Mouse (Mus musculus) heart, adult 2 months (tissue): Measurements from ENCODE around the gene Cd101. TPM values are rescaled to one million over a fixed set of nuclear protein-coding genes. Genes with fewer than 3 reads are reported as not detected.

Experiments
- DNase-seq, 2 experiments: peaks; one replicate each; pipeline ENCODE4 v3.0.0; 2021
- H3K27ac ChIP-seq: fragments of 200-600 bp; 2 replicates; pipeline ENCODE4 v1.8.1; 2022
- H3K27me3 ChIP-seq: fragments of 200-500 bp; 2 replicates; pipeline ENCODE4 v1.6.1; 2012; ENCODE audit warnings: mild to moderate bottlenecking, low read length, inconsistent platforms, mixed read lengths; ENCODE audit not compliant: control insufficient read depth, insufficient read depth
- H3K36me3 ChIP-seq: fragments of 200-500 bp; 2 replicates; pipeline ENCODE4 v1.6.1; 2012; ENCODE audit warnings: low read length, inconsistent platforms; ENCODE audit not compliant: control insufficient read depth, insufficient read depth
- H3K4me1 ChIP-seq: fragments of 200-500 bp; 2 replicates; pipeline ENCODE4 v1.6.1; 2011; ENCODE audit warnings: low read length; ENCODE audit not compliant: control insufficient read depth, insufficient read depth
- H3K4me3 ChIP-seq: fragments of 200-600 bp; 2 replicates; pipeline ENCODE4 v1.8.1; 2022
- H3K79me2 ChIP-seq: fragments of 200-500 bp; replicated peaks from 2 replicates; pipeline ENCODE4 v1.6.1; 2012; ENCODE audit warnings: mild to moderate bottlenecking, inconsistent platforms, low read length, moderate library complexity, mixed read lengths; ENCODE audit not compliant: control insufficient read depth, insufficient read depth
- H3K9ac ChIP-seq: fragments of 200-500 bp; 2 replicates; pipeline ENCODE4 v1.6.1; 2012; ENCODE audit warnings: low read depth, mild to moderate bottlenecking, control low read depth, inconsistent platforms, low read length, mixed read lengths
- CTCF ChIP-seq: fragments of 200-600 bp; IDR thresholded peaks from 2 replicates; pipeline ENCODE4 v1.8.1; 2022; ENCODE audit warnings: antibody characterized with exemption, mild to moderate bottlenecking, moderate library complexity
- EP300 ChIP-seq: fragments of 200-500 bp; IDR thresholded peaks from 2 replicates; pipeline ENCODE4 v1.6.1; 2011; ENCODE audit warnings: low read depth, low read length, control low read depth; ENCODE audit not compliant: insufficient read depth
- POLR2A ChIP-seq: fragments of 200-500 bp; IDR thresholded peaks from 2 replicates; pipeline ENCODE4 v1.6.1; 2011; ENCODE audit warnings: mild to moderate bottlenecking, low read depth, low read length, control low read depth; ENCODE audit not compliant: insufficient read depth
- WGBS: fragments of 180-500 bp; shearing (Covaris S2); methylation state at CpG from one replicate; pipeline ENCODE4 v1.1.7; 2018; 5-methylcytosine and 5-hydroxymethylcytosine counted together
- intact Hi-C: fragments of 180-260 bp; cut with DNase I; formaldehyde crosslinking; loops from one replicate; pipeline ENCODE4 v1.15.1; 2025
- polyA plus RNA-seq: library from polyadenylated mRNA; depleted of rRNA; stranded (reverse); fragments of >200 nt; gene quantifications from 2 replicates; pipeline ENCODE4 v1.2.3, GENCODE M21; 2012
- total RNA-seq, 2 experiments: library from RNA; stranded (reverse); gene quantifications; 2 replicates each; pipeline ENCODE4 v1.2.3; 2021

The Cd101 gene
- total and polyA plus RNA-seq, 3 experiments = 0.13 to 0.41 (median 0.23) TPM

GRCm38 (mm10) chr3:101049997-101050396 lies 20.6 kb upstream of the Cd101 start:
- DNase-seq = no peak
- Histone ChIP-seq H3K27me3 (no peaks in the 10 kb centered on the region), H3K79me2 (no peaks in the 10 kb centered on the region), H3K9ac (no peak overlapping the region), H3K36me3 (no peaks in the 10 kb centered on the region), H3K27ac (no peak overlapping the region), H3K4me1 (peaks cover 10% of the 10 kb centered on the region), H3K4me3 (no peak overlapping the region)
- TF ChIP-seq POLR2A = no peak
- TF ChIP-seq CTCF = no peak
- WGBS = 83% methylated on average over 9 of the region's 9 CpGs
- intact Hi-C loops = loop anchor here (5.0 kb wide), 1 partner anchor 112 kb away; no protein-coding TSS in a partner anchor

DNA sequence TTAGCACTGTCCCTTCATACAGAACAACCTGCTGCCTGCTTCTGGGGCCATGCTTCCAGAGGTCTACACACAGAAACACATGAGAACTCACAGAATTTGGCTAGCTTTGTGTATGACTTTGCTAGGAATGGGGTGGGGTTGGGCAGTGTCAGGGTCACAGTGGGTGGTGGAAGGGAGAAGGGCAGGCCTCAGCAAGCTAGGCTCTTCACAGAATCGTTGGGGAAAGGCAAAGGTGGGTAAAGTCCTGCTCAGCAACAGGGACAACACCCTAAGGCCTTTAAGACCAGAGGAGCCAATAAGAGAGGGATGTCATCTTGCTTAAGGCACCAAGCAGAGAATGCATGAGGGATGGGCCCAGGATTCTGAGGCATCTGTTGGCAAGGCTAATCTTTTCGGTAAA lies 19.4 kb upstream of the Cd101 start:
- peaks cover 10% of the 10 kb centered on the region for H3K4me1 ChIP-seq
- H3K27ac ChIP-seq = no peak overlapping the region
- WGBS = 83% methylated on average over 2 of the region's 2 CpGs
- no peak overlapping the region for H3K9ac ChIP-seq
- H3K27me3 ChIP-seq = no peaks in the 10 kb centered on the region
- intact Hi-C loops = loop anchor here (5.0 kb wide), 1 partner anchor 114 kb away; no protein-coding TSS in a partner anchor
- H3K79me2 ChIP-seq = no peaks in the 10 kb centered on the region
- no peak for TF ChIP-seq POLR2A
- TF ChIP-seq EP300 = no peak
- TF ChIP-seq CTCF = no peak
- H3K36me3 ChIP-seq = no peaks in the 10 kb centered on the region
- no peak for DNase-seq
- no peak overlapping the region for H3K4me3 ChIP-seq

DNA sequence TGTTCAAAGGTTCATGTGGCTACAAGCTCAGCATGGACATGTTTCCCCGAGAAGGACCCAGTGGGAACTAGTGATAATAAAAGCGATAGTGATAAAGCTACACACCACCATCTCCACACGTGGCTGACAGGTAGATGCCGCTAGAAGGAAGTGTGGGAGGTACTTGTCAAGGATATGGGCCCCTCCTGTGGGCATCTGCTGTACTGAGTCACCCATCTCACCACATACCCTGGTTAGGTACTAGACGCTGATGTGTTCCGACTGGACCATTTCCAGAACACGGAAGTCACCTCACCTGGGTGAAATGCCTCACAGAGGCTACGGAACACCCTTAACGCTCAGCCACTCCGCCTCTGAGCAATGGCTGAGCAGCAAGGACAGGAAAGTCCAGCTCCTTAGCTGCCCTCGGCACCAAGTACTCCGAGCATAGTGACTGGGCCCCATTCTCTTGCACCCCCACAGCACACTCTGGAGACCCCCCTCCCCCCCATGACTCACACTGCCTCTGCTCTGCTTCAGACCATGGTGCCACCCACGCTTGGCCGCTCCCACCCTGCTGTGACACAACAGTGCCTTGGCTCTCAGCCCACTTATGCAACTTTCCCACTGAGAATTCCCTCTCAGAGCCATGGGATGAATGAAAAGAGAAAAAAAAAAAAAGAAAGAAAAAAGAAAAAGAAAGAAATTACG lies 18.4 kb upstream of the Cd101 start:
- DNase-seq = peak; percentile 75 to 79
- H3K4me3 ChIP-seq = no peak overlapping the region
- intact Hi-C loops = loop anchor here (5.0 kb wide), 1 partner anchor 115 kb away; no protein-coding TSS in a partner anchor
- TF ChIP-seq CTCF (no peak), POLR2A (no peak), EP300 (no peak)
- no peaks in the 10 kb centered on the region for H3K27me3 ChIP-seq
- no peaks in the 10 kb centered on the region for H3K36me3 ChIP-seq
- H3K4me1 ChIP-seq = peaks cover 10% of the 10 kb centered on the region
- no peak overlapping the region for H3K9ac ChIP-seq
- H3K79me2 ChIP-seq = no peaks in the 10 kb centered on the region
- no peak overlapping the region for H3K27ac ChIP-seq
- WGBS = 71% methylated on average over 15 of the region's 15 CpGs

DNA sequence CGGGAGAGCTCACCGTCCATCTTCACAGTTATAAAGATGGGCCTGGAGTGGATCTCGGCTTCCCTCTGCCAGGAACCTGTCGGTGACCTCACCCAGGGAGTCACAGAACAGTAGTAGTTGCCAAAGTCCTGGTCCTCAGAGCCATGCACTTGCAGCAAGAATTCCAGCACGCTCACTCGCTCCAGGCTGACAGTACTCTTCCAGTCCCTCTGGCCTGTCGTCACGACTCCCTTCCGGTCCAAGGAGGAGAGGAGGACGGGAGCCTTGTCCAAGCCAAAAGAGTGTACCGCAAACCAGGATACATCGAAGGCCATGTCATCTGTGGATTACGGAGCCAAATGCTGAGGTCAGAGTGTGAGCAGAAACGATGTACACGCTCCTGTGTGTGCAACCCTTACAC lies 16.1 kb upstream of the Cd101 start:
- peak; percentile 75 to 85 for DNase-seq
- no peaks in the 10 kb centered on the region for H3K27me3 ChIP-seq
- no peak overlapping the region for H3K4me3 ChIP-seq
- peaks cover 9% of the 10 kb centered on the region for H3K4me1 ChIP-seq
- H3K79me2 ChIP-seq = no peaks in the 10 kb centered on the region
- H3K36me3 ChIP-seq = no peaks in the 10 kb centered on the region
- intact Hi-C loops = loop anchor here (5.0 kb wide), 1 partner anchor 117 kb away; no protein-coding TSS in a partner anchor
- H3K9ac ChIP-seq = no peak overlapping the region
- TF ChIP-seq CTCF = no peak
- no peak for TF ChIP-seq POLR2A
- TF ChIP-seq EP300 = 0 out of 2 replicates have a peak, but pooled peaks have one; percentile 26
- H3K27ac ChIP-seq = peak overlapping the region; percentile 41; the same call in 1 of the 2 replicates
- 54% methylated on average over 15 of the region's 15 CpGs for WGBS

DNA sequence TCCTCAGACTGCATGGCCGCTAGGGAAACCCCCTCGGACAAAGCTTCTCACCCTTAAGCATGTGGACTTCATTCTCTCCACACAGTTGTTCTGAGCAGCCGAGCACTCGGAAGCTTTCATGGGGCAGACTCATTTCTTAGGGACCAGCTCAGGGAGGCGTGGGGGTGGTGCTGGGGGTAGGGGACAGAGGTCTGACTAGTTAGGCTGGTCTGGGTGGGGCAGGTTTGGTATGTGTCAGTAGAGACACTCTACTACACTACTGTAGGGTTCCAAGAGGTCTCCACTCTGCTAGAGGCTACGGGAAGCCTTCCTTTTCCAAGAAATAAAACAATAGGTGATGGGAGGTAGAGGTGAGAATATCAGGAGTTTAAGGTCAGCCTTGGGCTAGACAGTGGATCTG lies 15.3 kb upstream of the Cd101 start:
- H3K4me3 ChIP-seq = no peak overlapping the region
- no peak overlapping the region for H3K9ac ChIP-seq
- peaks cover 9% of the 10 kb centered on the region for H3K4me1 ChIP-seq
- no peaks in the 10 kb centered on the region for H3K36me3 ChIP-seq
- DNase-seq = no peak
- WGBS = 92% methylated on average over 6 of the region's 6 CpGs
- intact Hi-C loops = loop anchor here (5.0 kb wide), 1 partner anchor 118 kb away; no protein-coding TSS in a partner anchor
- no peaks in the 10 kb centered on the region for H3K27me3 ChIP-seq
- no peak for TF ChIP-seq POLR2A
- no peak for TF ChIP-seq EP300
- TF ChIP-seq CTCF = no peak
- H3K79me2 ChIP-seq = no peaks in the 10 kb centered on the region
- H3K27ac ChIP-seq = no peak overlapping the region

DNA sequence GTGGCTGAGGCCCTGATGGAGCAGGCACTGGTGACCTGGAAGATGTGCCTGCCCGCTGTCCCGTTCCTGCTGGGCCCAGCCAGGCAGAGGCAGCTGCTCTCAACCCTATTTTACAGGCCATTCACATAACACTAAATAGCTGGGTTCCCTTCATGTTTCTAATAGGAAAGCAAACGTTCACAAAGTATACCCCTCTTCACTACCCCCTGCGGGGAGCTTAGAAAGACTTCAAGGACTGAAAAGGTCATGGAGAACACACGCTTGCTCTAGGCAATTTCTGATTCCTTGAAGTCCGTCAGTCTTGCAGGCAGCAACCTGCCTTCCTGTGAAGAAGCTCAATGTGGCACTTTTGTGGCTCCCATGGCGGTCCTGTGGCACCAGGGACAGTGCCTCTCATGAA lies 12.6 kb upstream of the Cd101 start:
- no peaks in the 10 kb centered on the region for H3K79me2 ChIP-seq
- H3K4me1 ChIP-seq = peaks cover 4% of the 10 kb centered on the region
- WGBS = 93% methylated on average over 7 of the region's 7 CpGs
- H3K27ac ChIP-seq = no peak overlapping the region
- no peaks in the 10 kb centered on the region for H3K36me3 ChIP-seq
- intact Hi-C loops = no loop called here
- no peak overlapping the region for H3K9ac ChIP-seq
- DNase-seq = no peak
- no peak overlapping the region for H3K4me3 ChIP-seq
- TF ChIP-seq CTCF (no peak), POLR2A (no peak), EP300 (no peak)
- H3K27me3 ChIP-seq = no peaks in the 10 kb centered on the region
